Mouse (Mus musculus) midbrain, embryonic 13.5 days (tissue): Measurements from ENCODE around the gene Rbpjl. TPM values are rescaled to one million over a fixed set of nuclear protein-coding genes. Genes with fewer than 3 reads are reported as not detected.
A peak's percentile ranks its signal among the peaks of the same experiment; 100 is the strongest.

ENCODE experiments used
- ATAC-seq: fragments of 200-750 bp; cut with Nextera tagmentation; 2 replicates; pipeline ENCODE4 v1.8.0; 2017; ENCODE audit warnings: mild to moderate bottlenecking, moderate TSS enrichment, moderate library complexity
- H3K27ac ChIP-seq: fragments of 300-500 bp; sonication (generic); 2 replicates; pipeline ENCODE4 v1.5.1; 2015; ENCODE audit warnings: inconsistent platforms, mild to moderate bottlenecking, moderate library complexity
- H3K27me3 ChIP-seq: fragments of 300-500 bp; sonication (generic); 2 replicates; pipeline ENCODE4 v1.6.1; 2015; ENCODE audit warnings: mild to moderate bottlenecking, inconsistent platforms
- H3K36me3 ChIP-seq: fragments of 300-500 bp; sonication (generic); 2 replicates; pipeline ENCODE4 v1.6.1; 2015; ENCODE audit warnings: mild to moderate bottlenecking, inconsistent platforms
- H3K4me1 ChIP-seq: fragments of 300-500 bp; sonication (generic); replicated peaks from 2 replicates; pipeline ENCODE4 v1.6.1; 2015; ENCODE audit warnings: inconsistent platforms
- H3K4me2 ChIP-seq: fragments of 300-500 bp; sonication (generic); replicated peaks from 2 replicates; pipeline ENCODE4 v1.6.1; 2015; ENCODE audit warnings: moderate library complexity, mild to moderate bottlenecking, inconsistent platforms
- H3K4me3 ChIP-seq: fragments of 300-500 bp; sonication (generic); replicated peaks from 2 replicates; pipeline ENCODE4 v1.5.1; 2015; ENCODE audit warnings: mild to moderate bottlenecking, inconsistent platforms
- H3K9ac ChIP-seq: fragments of 300-500 bp; sonication (generic); replicated peaks from 2 replicates; pipeline ENCODE4 v1.6.1; 2015; ENCODE audit warnings: mild to moderate bottlenecking, inconsistent platforms
- H3K9me3 ChIP-seq: fragments of 300-500 bp; sonication (generic); 2 replicates; pipeline ENCODE4 v1.6.1; 2016; ENCODE audit warnings: mild to moderate bottlenecking, inconsistent platforms
- WGBS: fragments of 180-500 bp; shearing (Covaris S2); methylation state at CpG from one replicate; pipeline ENCODE4 v1.1.7; 2015; 5-methylcytosine and 5-hydroxymethylcytosine counted together
- polyA plus RNA-seq: library from polyadenylated mRNA; unstranded; fragments of >200 nt; fragmentation: Nextera tagmentation; extraction: Ambion mirVana; gene quantifications from 2 replicates; pipeline ENCODE4 v1.2.1, GENCODE M21; 2015

Rbpjl gene
- polyA plus RNA-seq, 1 experiment from 2014 or later, result not detected

GRCm38 (mm10) chr2:164453047-164453757 lies 50.3 kb downstream of the Rbpjl start:
- Histone ChIP-seq H3K27ac (no peak overlapping the region), H3K9ac (no peak overlapping the region), H3K4me3 (no peak overlapping the region), H3K27me3 (no peaks in the 10 kb centered on the region), H3K9me3 (no peaks in the 10 kb centered on the region), H3K36me3 (no peaks in the 10 kb centered on the region), H3K4me2 (no peak overlapping the region), H3K4me1 (peaks cover 10% of the 10 kb centered on the region)
- no peak for ATAC-seq
- 88% methylated on average over 14 of the region's 14 CpGs for WGBS

- no peak overlapping the region for H3K4me2 ChIP-seq
- H3K9ac ChIP-seq, result no peak overlapping the region
- no peaks in the 10 kb centered on the region for H3K9me3 ChIP-seq
- peaks cover 10% of the 10 kb centered on the region for H3K4me1 ChIP-seq
- 78% methylated on average over 7 of the region's 7 CpGs for WGBS
- ATAC-seq, result no peak
- H3K4me3 ChIP-seq, result no peak overlapping the region
- H3K36me3 ChIP-seq, result no peaks in the 10 kb centered on the region
- H3K27me3 ChIP-seq, result no peaks in the 10 kb centered on the region
- H3K27ac ChIP-seq, result no peak overlapping the region
Observed at GRCm38 (mm10) chr2:164453887-164454500, 51.1 kb downstream of the Rbpjl start.

- H3K4me2 ChIP-seq, result no peak overlapping the region
- 87% methylated on average over 10 of the region's 10 CpGs for WGBS
- H3K9me3 ChIP-seq, result no peaks in the 10 kb centered on the region
- H3K4me3 ChIP-seq, result no peak overlapping the region
- ATAC-seq, result no peak
- no peaks in the 10 kb centered on the region for H3K36me3 ChIP-seq
- H3K9ac ChIP-seq, result no peak overlapping the region
- no peaks in the 10 kb centered on the region for H3K27me3 ChIP-seq
- no peak overlapping the region for H3K27ac ChIP-seq
- peaks cover 10% of the 10 kb centered on the region for H3K4me1 ChIP-seq
Observed at GRCm38 (mm10) chr2:164454846-164455245, 51.9 kb downstream of the Rbpjl start.

- ATAC-seq, result no peak
- WGBS, result 75% methylated on average over 6 of the region's 6 CpGs
- no peaks in the 10 kb centered on the region for H3K9me3 ChIP-seq
- peaks cover 10% of the 10 kb centered on the region for H3K4me1 ChIP-seq
- no peak overlapping the region for H3K27ac ChIP-seq
- H3K27me3 ChIP-seq, result no peaks in the 10 kb centered on the region
- H3K4me3 ChIP-seq, result no peak overlapping the region
- no peak overlapping the region for H3K9ac ChIP-seq
- H3K36me3 ChIP-seq, result no peaks in the 10 kb centered on the region
- no peak overlapping the region for H3K4me2 ChIP-seq
Observed at GRCm38 (mm10) chr2:164455421-164456190, 52.7 kb downstream of the Rbpjl start.

GRCm38 (mm10) chr2:164456413-164456812 lies 53.5 kb downstream of the Rbpjl start:
- Histone ChIP-seq H3K4me2 (peak overlapping the region; percentile 38; the same call in 1 of the 2 replicates), H3K36me3 (no peaks in the 10 kb centered on the region), H3K27ac (no peak overlapping the region), H3K9me3 (no peaks in the 10 kb centered on the region), H3K4me3 (no peak overlapping the region), H3K4me1 (peaks cover 10% of the 10 kb centered on the region), H3K9ac (peak overlapping the region; percentile 55; the same call in 1 of the 2 replicates), H3K27me3 (no peaks in the 10 kb centered on the region)
- no peak for ATAC-seq
- 70% methylated on average over 1 of the region's 1 CpGs for WGBS

GRCm38 (mm10) chr2:164456864-164457300 lies 53.9 kb downstream of the Rbpjl start, which contains the start of gene Sys1:
Gene Sys1 (plus strand): TSS chr2:164456964.
- no peak for ATAC-seq
- H3K4me2 ChIP-seq, result peak within 1 kb of the TSS; percentile 38
- 4% methylated on average over 7 of the region's 7 CpGs for WGBS
- peaks cover 13% of the 10 kb centered on the region for H3K4me1 ChIP-seq
- 0 out of 2 replicates have a peak within 1 kb of the TSS, but pooled peaks have one; percentile 14 for H3K4me3 ChIP-seq
- no peaks in the 10 kb centered on the region for H3K27me3 ChIP-seq
- H3K9ac ChIP-seq, result peak within 1 kb of the TSS; percentile 55
- no peaks in the 10 kb centered on the region for H3K9me3 ChIP-seq
- no peaks in the 10 kb centered on the region for H3K36me3 ChIP-seq
- no peak within 1 kb of the TSS for H3K27ac ChIP-seq

GRCm38 (mm10) chr2:164457942-164458341 lies 55.0 kb downstream of the Rbpjl start:
- WGBS, result 68% methylated on average over 7 of the region's 7 CpGs
- H3K9ac ChIP-seq, result no peak overlapping the region

GRCm38 (mm10) chr2:164458535-164458934 lies 55.6 kb downstream of the Rbpjl start:
- Histone ChIP-seq H3K36me3 (peaks cover 6% of the 10 kb centered on the region), H3K4me3 (no peak overlapping the region), H3K27me3 (no peaks in the 10 kb centered on the region), H3K9ac (no peak overlapping the region), H3K4me1 (peaks cover 25% of the 10 kb centered on the region), H3K9me3 (no peaks in the 10 kb centered on the region), H3K4me2 (no peak overlapping the region), H3K27ac (no peak overlapping the region)
- 88% methylated on average over 8 of the region's 8 CpGs for WGBS
- ATAC-seq, result no peak

More at GRCm38 (mm10) chr2:164457942-164458341, 55.0 kb downstream of the Rbpjl start:
- peaks cover 24% of the 10 kb centered on the region for H3K4me1 ChIP-seq
- H3K27ac ChIP-seq, result no peak overlapping the region
- H3K4me2 ChIP-seq, result no peak overlapping the region
- H3K36me3 ChIP-seq, result peaks cover 1% of the 10 kb centered on the region; the same call in 1 of the 2 replicates
- no peak overlapping the region for H3K4me3 ChIP-seq
- H3K9me3 ChIP-seq, result no peaks in the 10 kb centered on the region
- H3K27me3 ChIP-seq, result no peaks in the 10 kb centered on the region
- ATAC-seq, result no peak

- Histone ChIP-seq H3K36me3 (peaks cover 28% of the 10 kb centered on the region), H3K9ac (peak within 1 kb of the TSS; percentile 83), H3K4me3 (peak within 1 kb of the TSS; percentile 78), H3K4me2 (peak within 1 kb of the TSS; percentile 76), H3K4me1 (peaks cover 25% of the 10 kb centered on the region), H3K27me3 (no peaks in the 10 kb centered on the region), H3K9me3 (no peaks in the 10 kb centered on the region), H3K27ac (peak within 1 kb of the TSS; percentile 92)
- WGBS, result under 1% methylated on average over 64 of the region's 79 CpGs
- peak; percentile 100 for ATAC-seq
Observed at GRCm38 (mm10) chr2:164460745-164461551, 58.0 kb downstream of the Rbpjl start, which contains the start of gene Gm20458. Gene Gm20458 (plus strand): TSS chr2:164460967.
